Mouse (Mus musculus): Measurements from ENCODE around the gene Tedc1. TPM values are rescaled to one million over a fixed set of nuclear protein-coding genes. Genes with fewer than 3 reads are reported as not detected.

Gene Tedc1
- total RNA-seq, 1 experiment from 2014 or later = 8.8 TPM

DNA sequence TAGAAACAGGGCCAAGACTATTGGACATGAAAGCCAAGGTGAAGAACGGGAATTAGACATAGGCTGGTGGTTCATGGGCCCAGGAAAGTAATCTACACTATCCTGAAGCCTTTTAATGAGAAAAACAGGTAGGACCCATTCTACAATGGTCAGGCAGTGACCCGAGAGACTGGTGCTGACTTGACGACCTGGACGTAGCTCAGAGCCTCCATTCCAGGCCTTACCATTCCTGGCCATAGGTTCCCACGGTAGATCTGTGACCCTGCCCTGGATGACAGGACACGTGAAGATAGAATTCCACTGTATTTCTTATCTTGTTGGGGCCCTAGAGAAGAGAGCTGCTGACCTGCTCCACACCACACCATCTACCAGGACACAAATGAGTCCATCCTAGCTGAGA is 17.9 kb upstream of the Tedc1 start:
- ATAC-seq (replicated peaks; ENCODE audit: insufficient number of reproducible peaks, low FRiP score, low TSS enrichment, poor library complexity, severe bottlenecking) = no peak

GRCm38 (mm10) chr12:113138901-113139864 is 17.0 kb upstream of the Tedc1 start:
- ATAC-seq (replicated peaks; ENCODE audit: insufficient number of reproducible peaks, low FRiP score, low TSS enrichment, poor library complexity, severe bottlenecking) = no peak

DNA sequence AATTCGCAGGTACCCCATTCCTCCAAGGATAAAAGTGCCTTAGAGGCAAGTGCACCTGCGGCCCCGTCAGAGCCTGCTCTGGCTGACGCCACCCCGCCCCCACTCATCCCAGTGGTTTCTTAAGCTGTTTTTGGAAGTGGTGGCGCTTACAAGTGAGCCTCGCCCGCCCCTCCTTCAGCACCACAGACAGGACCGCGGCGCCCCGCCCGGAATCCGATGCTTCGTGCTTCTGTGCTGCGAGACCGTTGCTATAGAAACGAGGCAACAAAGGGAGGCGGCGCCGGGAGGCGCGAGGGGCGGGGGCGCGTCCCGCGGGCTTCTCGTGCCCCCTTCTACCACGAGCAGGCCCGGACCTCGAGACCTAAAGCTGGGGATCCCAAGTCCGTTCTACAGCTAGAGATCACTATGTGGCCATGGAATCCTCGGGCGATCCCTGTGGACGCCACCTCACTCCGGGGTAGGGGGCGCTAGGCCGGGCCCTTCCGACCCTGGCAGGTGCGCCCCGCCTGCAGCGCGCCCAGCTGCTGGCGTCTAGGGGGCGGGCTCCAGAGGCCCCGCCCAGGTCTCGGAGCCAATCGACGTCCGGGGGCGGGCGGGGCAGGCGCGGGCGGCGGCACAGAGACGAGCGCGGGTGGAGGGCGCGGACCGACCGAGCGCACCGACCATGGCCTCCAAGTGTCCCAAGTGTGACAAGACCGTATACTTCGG is 16.2 kb upstream of the Tedc1 start, which contains the start of gene Crip2:
Gene Crip2, plus strand, starts transcription at position 329 of the 708 bp plus-strand sequence.
- ATAC-seq (replicated peaks; ENCODE audit: insufficient number of reproducible peaks, low FRiP score, low TSS enrichment, poor library complexity, severe bottlenecking) = peak; percentile 33; the same call in 1 of the 2 replicates

- ATAC-seq (replicated peaks; ENCODE audit: insufficient number of reproducible peaks, low FRiP score, low TSS enrichment, poor library complexity, severe bottlenecking) = no peak
Measured at GRCm38 (mm10) chr12:113140616-113141411, 15.4 kb upstream of the Tedc1 start.

GRCm38 (mm10) chr12:113141531-113141973 is 14.7 kb upstream of the Tedc1 start:
- ATAC-seq (replicated peaks; ENCODE audit: insufficient number of reproducible peaks, low FRiP score, low TSS enrichment, poor library complexity, severe bottlenecking) = no peak

DNA sequence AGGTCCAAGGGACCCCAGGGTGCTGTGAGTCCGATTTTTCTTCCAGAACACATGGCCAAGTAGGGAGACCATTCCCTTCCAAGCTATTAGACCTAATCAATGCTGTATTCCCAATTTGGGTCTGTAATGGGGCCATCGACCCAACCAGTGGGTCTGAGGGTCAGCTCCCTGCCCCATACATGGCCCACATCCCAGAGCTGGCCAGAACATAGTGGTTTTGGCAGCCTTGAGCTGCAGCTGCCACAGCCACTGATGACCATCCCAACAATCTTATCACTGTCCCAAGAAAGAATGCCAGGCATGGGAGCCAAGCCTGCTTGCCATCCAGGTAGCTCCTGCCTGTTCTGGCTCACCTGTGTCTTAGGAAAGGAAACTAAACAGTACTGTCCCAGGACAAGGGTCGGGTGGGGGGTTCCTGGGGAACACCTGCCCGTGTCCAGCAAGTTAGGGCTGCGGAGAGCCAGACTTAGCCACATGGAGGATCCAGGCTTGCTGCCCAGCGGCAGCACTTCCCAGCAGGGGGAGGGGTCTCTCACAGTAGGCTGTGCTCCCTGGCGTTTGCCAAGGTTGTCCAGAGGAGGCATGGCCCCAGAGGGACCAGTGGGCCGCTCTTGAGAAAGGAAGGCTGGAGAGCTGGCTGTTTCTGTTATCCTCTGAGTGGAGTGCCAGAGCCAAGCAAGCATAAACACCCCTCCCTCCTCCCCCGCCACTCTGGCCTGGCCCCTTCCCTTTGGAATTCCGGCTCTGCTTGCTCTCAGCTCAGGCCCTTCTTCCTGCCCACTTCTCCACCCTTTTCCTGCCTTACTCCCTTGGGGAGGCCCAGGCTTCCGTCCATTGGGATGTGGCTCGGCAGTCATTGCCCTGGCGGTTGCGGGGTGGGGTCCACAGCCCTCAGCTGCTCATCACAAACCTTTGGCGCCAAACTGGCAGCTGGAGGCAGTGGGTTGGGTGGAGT is 13.9 kb upstream of the Tedc1 start:
- no peak for ATAC-seq (replicated peaks; ENCODE audit: insufficient number of reproducible peaks, low FRiP score, low TSS enrichment, poor library complexity, severe bottlenecking)

DNA sequence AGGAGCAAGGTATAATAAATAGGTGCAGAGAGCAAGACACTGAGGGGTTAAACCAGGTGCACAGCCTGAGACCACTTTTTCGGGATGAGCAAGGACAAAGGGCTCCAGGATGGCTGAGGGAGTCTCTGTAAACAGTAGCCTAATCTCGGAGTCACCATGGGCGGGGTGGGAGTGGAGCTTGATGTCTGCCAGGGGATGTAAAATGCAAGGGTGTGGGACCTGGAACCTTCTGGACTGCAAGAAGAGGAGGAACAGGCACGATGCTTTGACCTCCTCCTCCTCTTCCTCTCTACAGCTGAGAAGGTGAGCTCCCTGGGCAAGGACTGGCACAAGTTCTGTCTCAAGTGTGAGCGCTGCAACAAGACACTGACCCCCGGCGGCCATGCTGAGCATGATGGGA is 13.1 kb upstream of the Tedc1 start:
- ATAC-seq (replicated peaks; ENCODE audit: insufficient number of reproducible peaks, low FRiP score, low TSS enrichment, poor library complexity, severe bottlenecking) = no peak

DNA sequence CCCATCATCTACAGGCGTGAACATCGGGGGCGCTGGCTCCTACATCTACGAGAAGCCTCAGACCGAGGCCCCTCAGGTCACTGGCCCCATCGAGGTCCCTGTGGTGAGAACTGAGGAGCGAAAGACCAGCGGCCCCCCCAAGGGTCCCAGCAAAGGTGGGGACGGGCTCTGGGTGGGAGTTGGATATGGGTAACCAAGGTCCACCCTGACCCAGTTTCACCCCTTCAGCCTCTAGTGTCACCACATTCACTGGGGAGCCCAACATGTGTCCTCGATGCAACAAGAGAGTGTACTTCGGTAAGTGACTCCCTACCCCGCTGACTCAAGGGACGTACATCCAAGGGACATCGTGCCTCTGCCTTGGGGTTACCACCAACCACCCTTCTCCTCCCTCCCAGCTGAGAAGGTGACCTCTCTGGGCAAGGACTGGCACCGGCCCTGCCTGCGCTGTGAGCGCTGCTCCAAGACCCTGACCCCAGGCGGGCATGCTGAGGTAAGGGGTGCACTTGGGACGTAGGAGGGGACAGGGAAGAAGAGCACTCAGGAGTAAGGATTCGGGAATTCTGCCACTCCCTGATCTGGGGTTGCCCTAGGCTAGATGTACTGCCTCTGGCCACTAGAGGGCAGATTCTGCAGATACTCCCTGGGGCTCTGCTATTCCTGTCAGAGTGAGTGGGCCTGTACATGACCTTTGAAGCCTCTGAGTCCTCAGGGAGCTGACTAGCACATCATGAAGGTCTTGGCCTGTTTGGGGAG is 12.0 kb upstream of the Tedc1 start:
- ATAC-seq (replicated peaks; ENCODE audit: insufficient number of reproducible peaks, low FRiP score, low TSS enrichment, poor library complexity, severe bottlenecking) = 0 out of 2 replicates have a peak, but pooled peaks have one; percentile 16

DNA sequence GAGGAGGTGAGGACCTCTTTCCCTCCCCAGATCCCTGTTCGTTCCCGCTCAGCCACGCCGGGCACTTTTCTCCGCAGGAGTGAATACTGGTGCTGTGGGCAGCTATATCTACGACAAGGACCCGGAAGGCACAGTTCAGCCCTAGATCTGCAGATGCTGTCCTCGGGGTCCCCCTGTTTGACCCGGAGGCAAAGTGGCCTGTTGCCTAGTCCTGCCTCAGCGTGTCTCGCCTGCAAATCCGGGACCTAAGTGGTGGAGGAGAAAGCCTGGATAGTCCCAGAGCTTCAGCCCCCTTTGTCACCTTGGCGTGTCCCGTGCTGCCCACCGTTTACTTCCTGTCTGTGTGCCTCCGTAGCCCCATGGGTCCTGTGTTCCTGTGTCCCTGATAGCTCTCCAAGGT is 11.3 kb upstream of the Tedc1 start:
- ATAC-seq (replicated peaks; ENCODE audit: insufficient number of reproducible peaks, low FRiP score, low TSS enrichment, poor library complexity, severe bottlenecking) = no peak

DNA sequence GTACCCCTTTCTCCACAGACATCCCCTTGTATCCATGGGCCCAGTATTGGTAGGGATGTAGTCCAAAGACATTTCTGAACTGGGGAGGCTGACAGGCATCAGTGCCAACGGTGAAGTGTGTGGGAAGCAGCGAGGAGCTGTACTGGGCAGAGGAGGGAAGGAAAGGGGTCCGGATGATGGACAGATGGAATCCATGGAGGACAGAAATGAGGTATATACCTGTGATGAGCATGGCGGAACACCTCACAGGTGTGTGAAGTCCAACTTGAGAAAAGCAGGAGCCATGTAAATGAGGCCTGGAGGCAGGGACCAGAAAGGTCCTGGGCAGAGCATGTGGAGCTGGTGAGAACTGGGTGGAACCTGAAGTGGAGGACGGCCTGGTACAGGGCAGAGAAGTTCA is 10.6 kb upstream of the Tedc1 start:
- no peak for ATAC-seq (replicated peaks; ENCODE audit: insufficient number of reproducible peaks, low FRiP score, low TSS enrichment, poor library complexity, severe bottlenecking)

- peak; percentile 37 for ATAC-seq (replicated peaks; ENCODE audit: insufficient number of reproducible peaks, low FRiP score, low TSS enrichment, poor library complexity, severe bottlenecking)
Measured at GRCm38 (mm10) chr12:113146112-113147057, 9.8 kb upstream of the Tedc1 start, which contains the start of gene Crip1. Gene Crip1, plus strand, starts transcription at chr12:113146316.

GRCm38 (mm10) chr12:113147481-113147880 is 8.7 kb upstream of the Tedc1 start:
- ATAC-seq (replicated peaks; ENCODE audit: insufficient number of reproducible peaks, low FRiP score, low TSS enrichment, poor library complexity, severe bottlenecking) = no peak

DNA sequence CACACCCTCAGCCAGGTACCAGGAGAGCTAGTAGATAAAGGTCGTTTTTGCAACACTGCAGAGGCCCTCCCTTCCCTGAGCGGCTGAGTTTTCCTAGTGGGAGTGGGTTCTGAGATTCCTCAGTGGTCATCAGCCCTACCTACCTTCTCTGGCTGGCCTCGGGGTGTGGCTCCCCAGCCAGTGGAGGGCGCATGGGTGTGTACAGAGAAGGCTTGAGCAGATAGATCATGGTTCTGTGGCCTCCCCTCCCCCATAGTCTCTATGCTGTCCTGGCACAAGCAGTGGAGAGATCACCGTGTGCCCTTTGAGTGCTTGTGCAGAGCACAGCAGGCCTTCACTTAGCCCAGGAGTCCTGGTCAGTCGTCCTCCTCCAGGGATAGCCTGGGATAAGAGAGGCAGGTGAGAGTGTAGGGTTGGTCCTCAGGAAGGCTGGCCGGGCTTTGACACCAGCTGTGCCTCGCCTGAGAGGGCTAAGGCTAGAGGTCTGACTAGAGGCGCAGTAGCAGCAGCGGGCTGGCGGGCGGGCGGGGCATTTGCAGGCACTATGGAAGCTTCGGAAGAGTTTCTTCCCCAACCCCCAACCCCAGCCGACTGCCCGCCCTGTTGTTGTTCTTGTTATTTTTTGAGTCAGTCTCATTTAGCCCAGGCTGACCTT is 7.7 kb upstream of the Tedc1 start:
- ATAC-seq (replicated peaks; ENCODE audit: insufficient number of reproducible peaks, low FRiP score, low TSS enrichment, poor library complexity, severe bottlenecking) = no peak

DNA sequence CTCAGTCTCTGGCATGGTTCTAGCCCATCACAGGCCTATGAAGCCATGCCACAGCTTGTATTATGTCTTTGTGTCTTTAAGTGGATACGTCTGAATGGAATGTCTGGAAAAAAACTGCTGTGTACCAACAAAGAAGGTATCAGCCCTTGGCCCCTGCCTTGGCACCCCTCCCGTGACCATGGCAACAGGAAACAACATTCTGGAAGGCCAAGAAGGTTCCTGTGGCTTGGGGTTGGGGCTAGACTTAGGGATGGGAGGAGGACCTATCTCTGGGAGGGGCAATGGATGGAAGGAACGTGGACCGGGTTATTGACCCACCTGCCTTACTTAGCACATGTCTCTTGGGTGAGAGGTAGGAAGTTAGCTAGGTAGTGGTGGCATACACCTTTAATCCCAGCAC is 6.9 kb upstream of the Tedc1 start:
- no peak for ATAC-seq (replicated peaks; ENCODE audit: insufficient number of reproducible peaks, low FRiP score, low TSS enrichment, poor library complexity, severe bottlenecking)

- ATAC-seq (replicated peaks; ENCODE audit: insufficient number of reproducible peaks, low FRiP score, low TSS enrichment, poor library complexity, severe bottlenecking) = no peak
Measured at GRCm38 (mm10) chr12:113149896-113150295, 6.3 kb upstream of the Tedc1 start.

- no peak for ATAC-seq (replicated peaks; ENCODE audit: insufficient number of reproducible peaks, low FRiP score, low TSS enrichment, poor library complexity, severe bottlenecking)
Measured at GRCm38 (mm10) chr12:113150591-113150990, 5.6 kb upstream of the Tedc1 start.
